ENCODE assay signal across 9 mouse cellular contexts in genomic region chr3:59121067-59121730, GRCm38 (mm10). TPM values are rescaled to one million over a fixed set of nuclear protein-coding genes. Genes with fewer than 3 reads are reported as not detected.
DNase-seq lines count a peak whose midpoint lies in the region; ATAC-seq and TF ChIP-seq lines count a peak whose summit lies in the region.
"Had no signal": no experiment of that assay in that cellular context is flagged by ENCODE, and none has a peak within 500 bp of the region (broad histone marks: within the 10 kb centered on the region; RNA-seq: fewer than 3 reads in every experiment).

No protein-coding gene starts in this region.

- H3K4me3 ChIP-seq in kidney, embryonic 15.5 days (replicated peaks), result no peak overlapping the region
- H3K4me3 ChIP-seq in ES-E14 (ENCODE audit: insufficient read depth in 1 of 2, low read depth in 1 of 2, low read length in 2 of 2, poor library complexity in 1 of 2, severe bottlenecking in 1 of 2), result no peak overlapping the region
- H3K4me3 ChIP-seq in embryonic facial prominence, embryonic 14.5 days (ENCODE audit: low read depth, low read length), result no peak overlapping the region
- H3K4me3 ChIP-seq in limb, embryonic 14.5 days (replicated peaks; ENCODE audit: low read length), result no peak overlapping the region

- no peak overlapping the region for H3K27ac ChIP-seq in kidney, embryonic 15.5 days
- H3K27ac ChIP-seq in ES-E14 (ENCODE audit: insufficient read depth, low read depth, low read length, poor library complexity, severe bottlenecking), result no peak overlapping the region
- H3K27ac ChIP-seq in embryonic facial prominence, embryonic 14.5 days (replicated peaks; ENCODE audit: low read depth, low read length), result peak overlapping the region; percentile 18; the same call in 1 of the 2 replicates
- H3K27ac ChIP-seq in limb, embryonic 14.5 days (replicated peaks; ENCODE audit: low read depth, low read length), result no peak overlapping the region
- H3K27ac ChIP-seq: liver, embryonic 14.5 days had no signal

- peaks cover 5% of the 10 kb centered on the region for H3K4me1 ChIP-seq in kidney, embryonic 15.5 days
- peaks cover 1 to 2% of the 10 kb centered on the region in 2 experiments; a peak in 1 of 4 replicates for H3K4me1 ChIP-seq in ES-E14 (ENCODE audit: control insufficient read depth in 2 of 2, insufficient read depth in 2 of 2, low read length in 2 of 2, poor library complexity in 1 of 2)
- no peaks in the 10 kb centered on the region for H3K4me1 ChIP-seq in embryonic facial prominence, embryonic 14.5 days (ENCODE audit: control insufficient read depth, insufficient read depth, low read length)
- no peaks in the 10 kb centered on the region for H3K4me1 ChIP-seq in limb, embryonic 14.5 days (ENCODE audit: control insufficient read depth, insufficient read depth, low read length)

- H3K9me3 ChIP-seq in kidney, embryonic 15.5 days (replicated peaks), result no peaks in the 10 kb centered on the region
- H3K9me3 ChIP-seq in ES-E14 (ENCODE audit: control insufficient read depth, insufficient read depth, low read depth, low read length), result no peaks in the 10 kb centered on the region
- no peaks in the 10 kb centered on the region for H3K9me3 ChIP-seq in embryonic facial prominence, embryonic 14.5 days (ENCODE audit: control insufficient read depth, low read length)
- H3K9me3 ChIP-seq in limb, embryonic 14.5 days (ENCODE audit: control insufficient read depth, low read length), result no peaks in the 10 kb centered on the region

- no peak overlapping the region for H3K9ac ChIP-seq in kidney, embryonic 15.5 days
- H3K9ac ChIP-seq in ES-E14 (ENCODE audit: insufficient read depth, low read depth, low read length, poor library complexity, severe bottlenecking), result no peak overlapping the region
- H3K9ac ChIP-seq in embryonic facial prominence, embryonic 14.5 days (ENCODE audit: low read depth, low read length), result no peak overlapping the region
- no peak overlapping the region for H3K9ac ChIP-seq in limb, embryonic 14.5 days (ENCODE audit: low read depth, low read length, severe bottlenecking)
- H3K9ac ChIP-seq: liver, embryonic 14.5 days had no signal

- peak; percentile 60 for ATAC-seq in kidney, embryonic 15.5 days (replicated peaks; ENCODE audit: low FRiP score)
- peak; percentile 82 for ATAC-seq in embryonic facial prominence, embryonic 14.5 days (ENCODE audit: low read depth)
- peak; percentile 54 for ATAC-seq in limb, embryonic 14.5 days (ENCODE audit: low FRiP score, low read depth)

- H3K4me2 ChIP-seq in kidney, embryonic 15.5 days, result 0 out of 2 replicates have a peak overlapping the region, but pooled peaks have one; percentile 7
- H3K4me2 ChIP-seq in embryonic facial prominence, embryonic 14.5 days (ENCODE audit: low read depth, low read length), result no peak overlapping the region
- H3K4me2 ChIP-seq in limb, embryonic 14.5 days (replicated peaks; ENCODE audit: low read depth, low read length, severe bottlenecking), result no peak overlapping the region

- 41% methylated on average over 7 of the region's 7 CpGs for WGBS in kidney, embryonic 15.5 days
- WGBS in embryonic facial prominence, embryonic 14.5 days, result 21% methylated on average over 7 of the region's 7 CpGs
- 55% methylated on average over 7 of the region's 7 CpGs for WGBS in limb, embryonic 14.5 days

- DNase-seq in kidney, adult 18-20 months, result no peak
- peak; percentile 38 for DNase-seq in ES-E14 (ENCODE audit: low read depth, low spot score)
- peak; percentile 64 for DNase-seq in embryonic facial prominence, embryonic 14.5 days (ENCODE audit: low spot score)
- DNase-seq in limb, embryonic 14.5 days (ENCODE audit: low spot score), result no peak
- no peak for DNase-seq in adrenal gland, postnatal 14 days
- no peak for DNase-seq in cerebellum, postnatal 10 days
- no peak for DNase-seq in frontal cortex, postnatal 36 days (ENCODE audit: low spot score in 2 of 2)

- in situ Hi-C loops in ES-E14 (cut with MboI; ENCODE audit: low sequenced_read_pairs in 2 of 2, unreplicated experiment in 2 of 2), result loop anchor here in 1 of 2 experiments (10.0 kb wide), 1 partner anchor 624 kb away; no protein-coding TSS in a partner anchor

- no peaks in the 10 kb centered on the region for H3K36me3 ChIP-seq in kidney, embryonic 15.5 days
- H3K36me3 ChIP-seq in ES-E14 (ENCODE audit: control insufficient read depth, insufficient read depth, low read length, poor library complexity, severe bottlenecking), result no peaks in the 10 kb centered on the region
- H3K36me3 ChIP-seq in embryonic facial prominence, embryonic 14.5 days (ENCODE audit: control insufficient read depth, insufficient read depth, low read length), result no peaks in the 10 kb centered on the region
- no peaks in the 10 kb centered on the region for H3K36me3 ChIP-seq in limb, embryonic 14.5 days (ENCODE audit: control insufficient read depth, insufficient read depth, low read length)

- TF ChIP-seq POLR2A in limb, embryonic 14.5 days (IDR thresholded peaks at IDR 0.05; ENCODE audit: borderline replicate concordance, extremely low read depth, insufficient read depth, insufficient read length), result no peak

- no peaks in the 10 kb centered on the region for H3K27me3 ChIP-seq in kidney, embryonic 15.5 days
- no peaks in the 10 kb centered on the region for H3K27me3 ChIP-seq in embryonic facial prominence, embryonic 14.5 days (replicated peaks; ENCODE audit: control insufficient read depth, insufficient read depth, low read length)
- H3K27me3 ChIP-seq in limb, embryonic 14.5 days (ENCODE audit: control insufficient read depth, insufficient read depth, low read length), result no peaks in the 10 kb centered on the region

TF ChIP-seq in ES-E14, 5 proteins besides CTCF, POLR2A, EP300 and RAD21:
- no peak for TF ChIP-seq HCFC1 (IDR thresholded peaks at IDR 0.05; ENCODE audit: borderline replicate concordance, insufficient read depth, low read length)
- no peak for TF ChIP-seq ZC3H11A (IDR thresholded peaks at IDR 0.05; ENCODE audit: borderline replicate concordance, low read depth, low read length)
- no peak for TF ChIP-seq MAFK (IDR thresholded peaks at IDR 0.05; ENCODE audit: insufficient read depth, low read depth, low read length)
- TF ChIP-seq ZNF384 (IDR thresholded peaks at IDR 0.05; ENCODE audit: low read depth, low read length), result no peak
- no peak for TF ChIP-seq CHD2 (IDR thresholded peaks at IDR 0.05; ENCODE audit: low read depth, low read length)
TF ChIP-seq in ES-E14: peak in this region for 0.

RNA-seq across cellular contexts. Expression of gene Gpr171, which starts 19.6 kb away (rescaled TPM):
- polyA plus RNA-seq in kidney, embryonic 15.5 days (2015; fragmentation: Nextera tagmentation; extraction: Ambion mirVana), result 1.0 and 1.5 TPM in 2 replicates
- total RNA-seq in ES-E14 (2012; rRNA removed), result 0.09 TPM in 1 of 2 replicates, not detected in the other
- 0.80 and 1.1 TPM in 2 replicates for polyA plus RNA-seq in embryonic facial prominence, embryonic 14.5 days (2014; fragmentation: Nextera tagmentation; extraction: Ambion mirVana)
- polyA plus RNA-seq in limb, embryonic 14.5 days (2012; rRNA removed), result 0.13 and 0.19 TPM in 2 replicates
- 0.75 and 1.5 TPM in 2 replicates for polyA plus RNA-seq in limb, embryonic 14.5 days (2014; fragmentation: Nextera tagmentation; extraction: Ambion mirVana)
- 0.59 and 2.6 TPM in 2 replicates for total RNA-seq in adrenal gland, postnatal 14 days (2021)

RNA-seq across cellular contexts. Expression of gene P2ry14, which starts 32.2 kb away (rescaled TPM):
- polyA plus RNA-seq in kidney, embryonic 15.5 days (2015; fragmentation: Nextera tagmentation; extraction: Ambion mirVana), result 2.3 and 3.0 TPM in 2 replicates
- 0.16 and 0.18 TPM in 2 replicates for total RNA-seq in ES-E14 (2012; rRNA removed)
- 1.8 and 2.1 TPM in 2 replicates for polyA plus RNA-seq in embryonic facial prominence, embryonic 14.5 days (2014; fragmentation: Nextera tagmentation; extraction: Ambion mirVana)
- 0.36 and 0.38 TPM in 2 replicates for polyA plus RNA-seq in limb, embryonic 14.5 days (2012; rRNA removed)
- polyA plus RNA-seq in limb, embryonic 14.5 days (2014; fragmentation: Nextera tagmentation; extraction: Ambion mirVana), result 1.6 and 1.8 TPM in 2 replicates
- total RNA-seq in adrenal gland, postnatal 14 days (2021), result 11.7 and 17.6 TPM in 2 replicates

Comparison
In these comparisons a context has a peak if more than half of its experiments do, and no peak if none do; other contexts are left out.
1. DNase-seq: peak in ES-E14 (single experiment) and embryonic facial prominence, embryonic 14.5 days (single experiment); none in kidney, adult 18-20 months (single experiment), limb, embryonic 14.5 days (single experiment), adrenal gland, postnatal 14 days (single experiment), cerebellum, postnatal 10 days (0 of 2) and frontal cortex, postnatal 36 days (0 of 2).
2. Peak in every context shown above with its lines, with median percentiles within 50 percentile points of each other: ATAC-seq.